Mouse (Mus musculus) liver, postnatal 0 days (tissue): ENCODE data around the gene Ankrd55. TPM values are rescaled to one million over a fixed set of nuclear protein-coding genes. Genes with fewer than 3 reads are reported as not detected.
"Not testable (repeated sequence)": the region's sequence is repeated elsewhere in the genome, so short reads cannot be mapped to it uniquely, and the experiment has no call there.

Source experiments
- ATAC-seq: fragments of 200-750 bp; cut with Nextera tagmentation; 2 replicates; pipeline ENCODE4 v1.8.0; 2017; ENCODE audit warnings: mild to moderate bottlenecking, moderate library complexity
- DNase-seq: peaks from one replicate; pipeline ENCODE4 v3.0.0-alpha.2; 2016
- H3K27ac ChIP-seq: fragments of 300-500 bp; sonication (generic); 2 replicates; pipeline ENCODE4 v1.5.1; 2014; ENCODE audit warnings: antibody characterized with exemption, moderate library complexity, mild to moderate bottlenecking, low read depth
- H3K27me3 ChIP-seq: fragments of 300-500 bp; sonication (generic); 2 replicates; pipeline ENCODE4 v1.6.1; 2014; ENCODE audit warnings: low read length, control low read depth, mixed read lengths; ENCODE audit not compliant: insufficient read depth
- H3K36me3 ChIP-seq: fragments of 300-500 bp; sonication (generic); replicated peaks from 2 replicates; pipeline ENCODE4 v1.6.1; 2014; ENCODE audit warnings: mild to moderate bottlenecking, control low read depth, low read length, moderate library complexity, mixed read lengths; ENCODE audit not compliant: insufficient read depth
- H3K4me1 ChIP-seq: fragments of 300-500 bp; sonication (generic); 2 replicates; pipeline ENCODE4 v1.6.1; 2014; ENCODE audit warnings: antibody characterized with exemption, mild to moderate bottlenecking, control low read depth; ENCODE audit not compliant: insufficient read depth
- H3K4me2 ChIP-seq: fragments of 300-500 bp; sonication (generic); 2 replicates; pipeline ENCODE4 v1.6.1; 2014; ENCODE audit warnings: low read depth, mild to moderate bottlenecking, low read length, moderate library complexity, mixed read lengths
- H3K4me3 ChIP-seq: fragments of 300-500 bp; sonication (generic); 2 replicates; pipeline ENCODE4 v1.5.1; 2014; ENCODE audit warnings: low read depth, low read length
- H3K9ac ChIP-seq: fragments of 300-500 bp; sonication (generic); replicated peaks from 2 replicates; pipeline ENCODE4 v1.6.1; 2014; ENCODE audit warnings: mild to moderate bottlenecking, moderate library complexity
- H3K9me3 ChIP-seq: fragments of 300-500 bp; sonication (generic); 2 replicates; pipeline ENCODE4 v1.6.1; 2016; ENCODE audit warnings: mild to moderate bottlenecking, control low read depth, low read length, mixed read lengths
- CTCF ChIP-seq: sonication (generic); IDR thresholded peaks from 2 replicates; pipeline ENCODE4 v1.5.1; 2016; ENCODE audit warnings: antibody characterized with exemption, low read depth
- EP300 ChIP-seq: IDR thresholded peaks from 2 replicates; pipeline ENCODE4 v1.6.1; 2016; ENCODE audit warnings: antibody characterized with exemption, low read depth, mild to moderate bottlenecking
- WGBS: fragments of 180-500 bp; shearing (Covaris S2); extraction: QIAGEN DNeasy Blood & Tissue Kit; methylation state at CpG from one replicate; pipeline ENCODE4 v1.1.7; 2014; ENCODE audit not compliant: insufficient replicate concordance; 5-methylcytosine and 5-hydroxymethylcytosine counted together
- polyA plus RNA-seq: library from polyadenylated mRNA; unstranded; fragments of >200 nt; fragmentation: Nextera tagmentation; extraction: Ambion mirVana; gene quantifications from 2 replicates; pipeline ENCODE4 v1.2.1, GENCODE M21; 2015

Ankrd55 gene
- polyA plus RNA-seq, 1 experiment from 2014 or later: 1.3 TPM

DNA sequence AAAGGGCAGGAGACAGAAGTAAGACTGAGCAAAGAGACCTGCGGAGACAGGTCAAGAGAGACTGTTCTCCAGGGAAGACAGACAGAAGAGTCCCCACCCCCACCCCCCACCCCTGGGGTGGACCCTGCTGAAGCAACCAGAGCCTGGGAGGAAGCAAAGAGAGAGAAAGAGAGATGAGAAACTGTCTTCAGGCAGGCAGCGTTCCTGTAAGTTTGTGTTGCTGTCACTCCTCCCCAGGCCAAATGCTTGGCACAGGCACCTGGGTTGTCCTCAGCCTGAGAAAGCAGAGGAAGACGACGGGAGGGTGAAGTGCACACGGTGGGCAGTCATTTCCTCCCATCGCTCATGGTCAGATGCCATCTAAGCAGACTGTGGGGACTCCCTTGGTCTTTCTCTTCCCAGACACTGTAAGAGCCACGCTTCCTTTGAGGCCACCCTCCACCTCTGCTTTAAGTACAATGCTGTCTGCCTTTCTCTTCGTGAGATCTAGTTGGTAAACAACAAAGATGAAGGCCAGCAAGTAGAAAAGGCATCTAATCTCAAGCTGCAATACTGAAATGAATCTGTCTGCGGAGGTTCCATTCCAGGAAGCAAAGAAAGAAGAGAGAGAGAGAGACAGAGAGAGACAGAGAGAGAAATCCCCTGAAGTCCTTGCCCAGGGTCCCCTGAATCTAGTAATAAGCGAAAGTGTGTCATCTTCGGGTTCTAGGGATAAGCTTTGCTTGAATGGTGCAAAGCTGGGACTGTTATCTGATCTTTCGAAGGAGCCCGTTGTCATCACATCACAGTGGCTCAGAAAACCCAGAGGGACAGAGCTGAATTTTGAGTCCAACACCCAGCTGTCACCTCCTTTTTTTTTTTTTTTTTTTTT lies 138.2 kb downstream of the Ankrd55 start:
- no peak for TF ChIP-seq CTCF
- TF ChIP-seq EP300: no peak
- WGBS: 35% methylated on average over 13 of the region's 13 CpGs
- Histone ChIP-seq H3K9ac (no peak overlapping the region), H3K27me3 (no peaks in the 10 kb centered on the region), H3K27ac (no peak overlapping the region), H3K9me3 (no peaks in the 10 kb centered on the region), H3K36me3 (no peaks in the 10 kb centered on the region), H3K4me1 (peaks cover 10% of the 10 kb centered on the region; the same call in 1 of the 2 replicates), H3K4me3 (no peak overlapping the region), H3K4me2 (no peak overlapping the region)
- ATAC-seq (no peak), DNase-seq (no peak)

DNA sequence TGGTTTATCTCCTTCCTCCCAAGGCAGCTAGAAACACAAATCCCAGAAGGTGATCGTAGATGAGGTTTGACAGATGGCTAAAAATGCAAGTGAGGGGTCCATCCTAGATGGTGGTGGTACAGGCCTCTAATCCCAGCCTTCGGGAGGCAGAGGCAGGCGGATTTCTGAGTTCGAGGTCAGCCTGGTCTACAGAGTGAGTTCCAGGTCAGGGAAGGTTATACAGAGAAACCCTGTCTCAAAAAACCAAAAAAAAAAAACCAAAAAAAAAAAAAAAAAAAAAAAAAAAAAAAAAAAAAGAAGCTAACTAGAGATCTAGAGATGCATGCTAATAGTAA lies 138.9 kb downstream of the Ankrd55 start:
- H3K27me3 ChIP-seq, H3K27ac ChIP-seq, H3K9ac ChIP-seq, H3K4me1 ChIP-seq, H3K4me2 ChIP-seq, DNase-seq, H3K4me3 ChIP-seq, H3K9me3 ChIP-seq, ATAC-seq, H3K36me3 ChIP-seq: not testable (repeated sequence)
- 73% methylated on average over 4 of the region's 4 CpGs for whole genome bisulfite sequencing

DNA sequence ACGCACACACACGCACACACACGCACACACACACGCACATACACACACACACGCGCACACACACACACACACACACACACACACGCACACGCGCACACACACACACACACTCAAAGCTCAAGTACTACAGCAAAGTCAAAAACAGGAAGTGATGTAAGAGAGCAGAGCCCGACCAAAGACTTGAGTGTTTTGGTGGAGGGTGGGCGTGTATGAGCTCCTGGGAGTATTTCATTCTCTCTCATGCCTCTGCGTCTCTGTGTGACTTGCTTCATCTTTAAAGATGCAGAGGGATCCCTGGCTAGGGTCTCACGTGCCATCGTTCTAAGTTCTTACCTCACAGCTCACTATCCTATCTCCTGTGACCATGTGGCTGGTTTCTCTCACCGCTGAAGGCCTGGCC lies 139.3 kb downstream of the Ankrd55 start:
- Histone ChIP-seq H3K9me3 (no peaks in the 10 kb centered on the region), H3K4me1 (peaks cover 10% of the 10 kb centered on the region; the same call in 1 of the 2 replicates), H3K36me3 (no peaks in the 10 kb centered on the region), H3K4me2 (no peak overlapping the region), H3K9ac (no peak overlapping the region), H3K27me3 (no peaks in the 10 kb centered on the region), H3K27ac (no peak overlapping the region), H3K4me3 (no peak overlapping the region)
- 72% methylated on average over 15 of the region's 15 CpGs for WGBS
- DNase-seq: peak; percentile 17
- TF ChIP-seq EP300 (no peak), CTCF (no peak)
- ATAC-seq: peak; percentile 25; the same call in 1 of the 2 replicates

DNA sequence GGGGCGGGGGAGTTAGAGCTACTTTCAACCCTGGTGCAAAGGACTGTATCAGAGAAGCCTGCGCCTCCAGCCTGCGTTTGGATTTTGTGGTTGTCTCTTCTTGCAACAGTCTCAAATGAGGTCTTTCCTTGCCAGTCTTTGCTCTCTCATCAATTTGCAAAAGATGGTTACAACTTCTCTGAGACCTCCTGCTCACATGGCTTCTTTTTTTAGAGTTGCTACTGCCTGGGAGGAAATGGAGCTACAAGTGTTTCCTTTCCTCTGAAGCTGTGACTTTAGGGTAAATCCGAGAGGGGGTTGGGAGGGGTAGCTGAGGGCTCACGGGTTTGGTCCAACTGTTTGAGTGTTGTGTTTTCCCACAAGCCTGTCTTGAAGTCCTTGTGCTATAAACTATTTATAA lies 145.0 kb downstream of the Ankrd55 start:
- no peak for ATAC-seq
- TF ChIP-seq CTCF: no peak
- 28% methylated on average over 5 of the region's 5 CpGs for WGBS

More for the DNA sequence above, 145.0 kb downstream of the Ankrd55 start:
- no peak for DNase-seq
- Histone ChIP-seq H3K36me3 (no peaks in the 10 kb centered on the region), H3K27ac (no peak overlapping the region), H3K4me1 (no peaks in the 10 kb centered on the region), H3K9me3 (no peaks in the 10 kb centered on the region), H3K9ac (no peak overlapping the region), H3K27me3 (no peaks in the 10 kb centered on the region), H3K4me3 (no peak overlapping the region), H3K4me2 (no peak overlapping the region)

Other genes starting within 250 kb of the Ankrd55 start
- gene Il6st, start 175.6 kb downstream of the Ankrd55 start, polyA plus RNA-seq: 7.9 and 11.7 TPM in 2 replicates